Mouse (Mus musculus) neural tube, embryonic 15.5 days (tissue): ENCODE measurements around the gene Rnf103. TPM values are rescaled to one million over a fixed set of nuclear protein-coding genes. Genes with fewer than 3 reads are reported as not detected.
"Not testable (repeated sequence)": the region's sequence is repeated elsewhere in the genome, so short reads cannot be mapped to it uniquely, and the experiment has no call there.

Experiments
- ATAC-seq: fragments of 200-750 bp; cut with Nextera tagmentation; 2 replicates; pipeline ENCODE4 v1.8.0; 2017; ENCODE audit warnings: mild to moderate bottlenecking, moderate TSS enrichment, moderate library complexity; ENCODE audit not compliant: low FRiP score
- H3K27ac ChIP-seq: fragments of 300-500 bp; sonication (generic); replicated peaks from 2 replicates; pipeline ENCODE4 v1.5.1; 2015; ENCODE audit warnings: mild to moderate bottlenecking, inconsistent platforms
- H3K27me3 ChIP-seq: fragments of 300-500 bp; sonication (generic); replicated peaks from 2 replicates; pipeline ENCODE4 v1.6.1; 2015; ENCODE audit warnings: inconsistent platforms
- H3K36me3 ChIP-seq: fragments of 300-500 bp; sonication (generic); 2 replicates; pipeline ENCODE4 v1.6.1; 2015; ENCODE audit warnings: inconsistent platforms
- H3K4me1 ChIP-seq: fragments of 300-500 bp; sonication (generic); 2 replicates; pipeline ENCODE4 v1.6.1; 2015; ENCODE audit warnings: inconsistent platforms
- H3K4me2 ChIP-seq: fragments of 300-500 bp; sonication (generic); 2 replicates; pipeline ENCODE4 v1.6.1; 2015; ENCODE audit warnings: inconsistent platforms, mild to moderate bottlenecking, moderate library complexity
- H3K4me3 ChIP-seq: fragments of 300-500 bp; sonication (generic); replicated peaks from 2 replicates; pipeline ENCODE4 v1.5.1; 2015; ENCODE audit warnings: mild to moderate bottlenecking, inconsistent platforms
- H3K9ac ChIP-seq: fragments of 300-500 bp; sonication (generic); replicated peaks from 2 replicates; pipeline ENCODE4 v1.6.1; 2015; ENCODE audit warnings: mild to moderate bottlenecking, inconsistent platforms
- H3K9me3 ChIP-seq: fragments of 300-500 bp; sonication (generic); replicated peaks from 2 replicates; pipeline ENCODE4 v1.6.1; 2016; ENCODE audit warnings: inconsistent platforms
- WGBS: fragments of 180-500 bp; shearing (Covaris S2); methylation state at CpG from one replicate; pipeline ENCODE4 v1.1.7; 2015; ENCODE audit warnings: mixed read lengths; 5-methylcytosine and 5-hydroxymethylcytosine counted together
- polyA plus RNA-seq: library from polyadenylated mRNA; unstranded; fragments of >200 nt; fragmentation: Nextera tagmentation; extraction: Ambion mirVana; gene quantifications from 2 replicates; pipeline ENCODE4 v1.2.1, GENCODE M21; 2015

The Rnf103 gene
- polyA plus RNA-seq: 23.0 and 23.9 TPM in 2 replicates

DNA sequence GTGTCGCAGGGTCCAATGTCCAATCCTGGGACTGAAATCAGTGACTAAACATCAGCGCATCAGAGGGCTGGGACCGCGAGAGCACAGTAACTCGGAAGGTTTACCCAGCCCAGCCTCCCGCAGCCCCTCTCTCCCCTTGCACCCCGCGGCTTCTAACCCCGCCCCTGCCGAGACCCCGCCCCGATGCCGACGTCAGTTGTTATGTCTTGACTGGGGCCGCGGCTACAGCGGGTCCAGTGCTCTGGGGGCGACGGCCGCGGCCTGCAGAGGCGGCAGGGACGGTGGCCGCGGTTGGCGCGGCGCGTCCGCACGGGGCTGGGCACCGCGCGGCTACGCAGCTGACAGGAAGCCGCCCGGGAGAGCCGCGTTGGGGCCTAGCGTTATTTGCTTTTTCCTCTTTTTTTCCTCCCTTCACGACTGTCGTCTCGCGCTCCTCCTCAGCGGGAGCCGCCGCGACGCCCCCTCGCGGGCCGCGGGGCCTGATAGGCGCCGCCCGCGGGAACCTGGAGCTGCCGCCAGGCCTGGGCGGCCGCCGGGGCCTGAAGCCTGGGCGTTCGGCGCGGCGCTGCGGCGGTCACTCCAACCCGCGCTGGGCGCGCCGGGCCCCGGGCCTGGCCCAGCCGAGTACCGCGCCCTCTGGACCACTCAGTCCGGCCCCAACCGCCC, at the start of gene Rnf103:
Gene Rnf103, plus strand, starts transcription at position 220 of the 666 bp plus-strand sequence.
- ATAC-seq: peak; percentile 97
- H3K4me3 ChIP-seq: peak within 1 kb of the TSS; percentile 93

GRCm38 (mm10) chr6:71444756-71445155, 48.9 kb upstream of the Rnf103 start:
- no peak for ATAC-seq
- WGBS: 67% methylated on average over 1 of the region's 1 CpGs
- Histone ChIP-seq H3K4me1 (peaks cover 12% of the 10 kb centered on the region), H3K9ac (no peak overlapping the region), H3K27ac (no peak overlapping the region), H3K4me3 (no peak overlapping the region), H3K36me3 (no peaks in the 10 kb centered on the region), H3K27me3 (no peaks in the 10 kb centered on the region), H3K9me3 (no peaks in the 10 kb centered on the region), H3K4me2 (no peak overlapping the region)

More for the DNA sequence above, at the start of gene Rnf103:
- Histone ChIP-seq H3K27ac (peak within 1 kb of the TSS; percentile 99), H3K36me3 (0 out of 2 replicates have a peak, but pooled peaks cover 3% of the 10 kb centered on the region), H3K9me3 (no peaks in the 10 kb centered on the region), H3K27me3 (no peaks in the 10 kb centered on the region), H3K9ac (peak within 1 kb of the TSS; percentile 99), H3K4me1 (peaks cover 17% of the 10 kb centered on the region), H3K4me2 (peak within 1 kb of the TSS; percentile 64)
- WGBS: under 1% methylated on average over 73 of the region's 79 CpGs

DNA sequence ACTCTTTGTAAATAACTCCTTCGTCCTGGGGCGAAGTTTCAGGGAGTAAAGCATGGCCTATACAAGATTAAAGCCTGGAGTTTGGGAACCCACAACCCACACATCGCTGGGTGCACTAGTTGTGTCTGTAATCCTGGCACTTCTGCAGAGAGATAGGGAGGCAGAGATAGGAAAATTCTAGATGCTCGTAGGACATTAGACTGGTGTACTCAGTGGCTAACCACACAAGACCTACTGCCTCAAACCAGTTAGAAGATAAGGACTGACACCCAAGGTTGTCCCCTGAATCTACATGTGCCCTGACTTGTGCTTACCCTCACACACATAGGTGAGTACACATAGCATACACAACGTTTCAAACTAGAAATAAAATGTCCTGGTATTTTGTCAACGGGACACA, 48.1 kb upstream of the Rnf103 start:
- no peak overlapping the region for H3K4me2 ChIP-seq
- no peaks in the 10 kb centered on the region for H3K9me3 ChIP-seq
- H3K27ac ChIP-seq: no peak overlapping the region
- no peaks in the 10 kb centered on the region for H3K36me3 ChIP-seq
- ATAC-seq: no peak
- H3K27me3 ChIP-seq: no peaks in the 10 kb centered on the region
- whole genome bisulfite sequencing: 89% methylated on average over 6 of the region's 6 CpGs
- peaks cover 12% of the 10 kb centered on the region for H3K4me1 ChIP-seq
- no peak overlapping the region for H3K9ac ChIP-seq
- no peak overlapping the region for H3K4me3 ChIP-seq

GRCm38 (mm10) chr6:71452792-71453191, 40.9 kb upstream of the Rnf103 start:
- 77% methylated on average over 2 of the region's 2 CpGs for WGBS

GRCm38 (mm10) chr6:71453983-71454739, 39.5 kb upstream of the Rnf103 start:
- not testable (repeated sequence) for H3K27ac ChIP-seq, H3K4me1 ChIP-seq, H3K27me3 ChIP-seq, H3K36me3 ChIP-seq, H3K4me3 ChIP-seq, H3K9ac ChIP-seq, H3K9me3 ChIP-seq, ATAC-seq, H3K4me2 ChIP-seq

More at GRCm38 (mm10) chr6:71452792-71453191, 40.9 kb upstream of the Rnf103 start:
- no peaks in the 10 kb centered on the region for H3K27me3 ChIP-seq
- no peaks in the 10 kb centered on the region for H3K9me3 ChIP-seq
- H3K4me2 ChIP-seq: no peak overlapping the region
- no peak overlapping the region for H3K9ac ChIP-seq
- no peaks in the 10 kb centered on the region for H3K4me1 ChIP-seq
- H3K36me3 ChIP-seq: no peaks in the 10 kb centered on the region
- ATAC-seq: no peak
- H3K27ac ChIP-seq: no peak overlapping the region
- no peak overlapping the region for H3K4me3 ChIP-seq

DNA sequence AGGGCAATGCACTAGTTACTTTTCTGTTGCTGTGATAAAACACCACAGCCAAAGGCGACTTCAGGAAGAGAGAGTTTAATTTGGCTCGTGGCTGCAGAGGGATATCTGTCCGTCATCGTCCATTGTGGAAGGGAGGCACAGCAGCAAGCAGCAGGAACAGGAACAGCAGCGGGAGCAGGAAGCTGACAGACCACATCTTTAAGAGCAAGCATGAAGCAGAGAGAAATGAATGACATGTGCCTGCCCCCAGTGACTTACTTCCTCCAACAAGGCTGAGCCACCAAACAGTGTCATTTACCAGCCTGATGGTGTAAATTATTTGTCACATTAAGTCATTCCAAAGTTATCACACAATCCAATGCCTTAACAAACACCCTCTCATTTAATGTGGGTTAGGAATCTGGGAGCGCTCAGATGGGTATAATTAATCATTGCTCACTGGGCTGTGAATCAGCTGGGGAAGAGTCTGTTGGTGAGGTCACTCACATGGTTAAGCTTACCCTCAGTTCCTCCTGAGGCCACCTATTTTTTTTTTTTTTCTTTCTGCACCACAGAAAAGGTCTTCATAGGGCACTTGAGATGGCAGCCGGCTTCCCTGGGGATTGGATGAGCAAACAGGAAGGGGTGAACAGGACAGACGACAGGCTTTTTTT, 35.6 kb upstream of the Rnf103 start:
- H3K4me1 ChIP-seq: no peaks in the 10 kb centered on the region
- no peak for ATAC-seq
- H3K4me3 ChIP-seq: no peak overlapping the region
- H3K36me3 ChIP-seq: no peaks in the 10 kb centered on the region
- 76% methylated on average over 8 of the region's 8 CpGs for WGBS
- H3K9me3 ChIP-seq: no peaks in the 10 kb centered on the region
- no peaks in the 10 kb centered on the region for H3K27me3 ChIP-seq
- H3K9ac ChIP-seq: no peak overlapping the region
- H3K27ac ChIP-seq: no peak overlapping the region
- no peak overlapping the region for H3K4me2 ChIP-seq

DNA sequence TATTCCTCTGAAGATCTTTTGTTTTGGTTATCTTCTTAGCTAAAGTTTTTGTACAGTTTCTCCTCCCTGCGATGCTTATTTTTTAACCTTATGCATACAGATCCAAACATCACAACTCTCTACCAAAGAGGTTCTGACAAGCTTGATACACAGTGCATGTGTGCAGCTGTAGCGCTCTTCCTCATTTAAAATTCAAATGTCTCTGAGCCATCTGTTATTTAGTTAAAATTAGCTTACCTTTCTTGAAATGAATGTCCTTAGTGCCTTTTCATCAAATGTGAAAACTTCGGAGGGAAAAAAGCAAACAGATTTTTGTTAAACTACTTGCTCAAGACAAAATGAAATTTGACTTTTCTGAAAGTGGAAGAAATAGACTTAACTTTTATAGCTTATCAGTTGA, 28.5 kb upstream of the Rnf103 start:
- H3K4me1 ChIP-seq: no peaks in the 10 kb centered on the region
- H3K4me2 ChIP-seq: no peak overlapping the region
- H3K4me3 ChIP-seq: no peak overlapping the region
- ATAC-seq: no peak
- H3K36me3 ChIP-seq: no peaks in the 10 kb centered on the region
- no peaks in the 10 kb centered on the region for H3K9me3 ChIP-seq
- WGBS: 63% methylated on average over 3 of the region's 3 CpGs
- no peak overlapping the region for H3K27ac ChIP-seq
- no peaks in the 10 kb centered on the region for H3K27me3 ChIP-seq
- no peak overlapping the region for H3K9ac ChIP-seq

DNA sequence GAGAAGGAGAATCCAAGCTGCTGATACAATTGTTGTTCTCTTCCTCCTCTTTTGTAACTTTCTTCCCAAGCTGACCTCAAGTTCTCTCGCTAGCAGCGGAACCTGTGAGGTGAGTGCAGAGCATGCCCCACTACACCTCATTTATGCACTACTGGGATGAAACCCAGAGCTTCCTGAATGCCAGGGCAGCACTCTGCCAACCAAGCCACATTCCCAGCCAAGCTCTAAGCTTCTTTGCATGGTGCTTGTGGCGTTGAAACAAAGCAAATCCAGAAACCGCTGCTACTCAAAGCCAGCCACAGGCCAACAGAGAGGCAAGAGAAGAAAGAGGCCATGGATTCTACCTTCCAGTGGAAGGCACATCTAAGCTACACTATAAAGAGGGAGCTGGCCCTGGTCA, 25.9 kb upstream of the Rnf103 start:
- H3K4me2 ChIP-seq: no peak overlapping the region
- no peak overlapping the region for H3K27ac ChIP-seq
- H3K4me3 ChIP-seq: no peak overlapping the region
- no peaks in the 10 kb centered on the region for H3K36me3 ChIP-seq
- no peaks in the 10 kb centered on the region for H3K9me3 ChIP-seq
- no peaks in the 10 kb centered on the region for H3K4me1 ChIP-seq
- WGBS: 86% methylated on average over 4 of the region's 4 CpGs
- ATAC-seq: no peak
- no peaks in the 10 kb centered on the region for H3K27me3 ChIP-seq
- H3K9ac ChIP-seq: no peak overlapping the region

- 76% methylated on average over 3 of the region's 3 CpGs for WGBS
Observed at GRCm38 (mm10) chr6:71469291-71469690, 24.4 kb upstream of the Rnf103 start.

GRCm38 (mm10) chr6:71471830-71472520, 21.7 kb upstream of the Rnf103 start:
- Histone ChIP-seq H3K36me3 (no peaks in the 10 kb centered on the region), H3K27ac (no peak overlapping the region), H3K9ac (no peak overlapping the region), H3K27me3 (no peaks in the 10 kb centered on the region), H3K4me1 (no peaks in the 10 kb centered on the region), H3K4me2 (no peak overlapping the region), H3K4me3 (no peak overlapping the region), H3K9me3 (no peaks in the 10 kb centered on the region)
- 86% methylated on average over 4 of the region's 4 CpGs for WGBS
- ATAC-seq: no peak

More at GRCm38 (mm10) chr6:71469291-71469690, 24.4 kb upstream of the Rnf103 start:
- Histone ChIP-seq H3K27me3 (no peaks in the 10 kb centered on the region), H3K4me1 (no peaks in the 10 kb centered on the region), H3K4me2 (no peak overlapping the region), H3K36me3 (no peaks in the 10 kb centered on the region), H3K4me3 (no peak overlapping the region), H3K9ac (no peak overlapping the region), H3K9me3 (no peaks in the 10 kb centered on the region), H3K27ac (no peak overlapping the region)
- no peak for ATAC-seq

GRCm38 (mm10) chr6:71472786-71473185, 20.9 kb upstream of the Rnf103 start:
- ATAC-seq: no peak
- WGBS: 80% methylated on average over 1 of the region's 1 CpGs
- no peak overlapping the region for H3K27ac ChIP-seq
- H3K4me1 ChIP-seq: no peaks in the 10 kb centered on the region
- H3K4me3 ChIP-seq: no peak overlapping the region
- no peaks in the 10 kb centered on the region for H3K9me3 ChIP-seq
- no peak overlapping the region for H3K9ac ChIP-seq
- no peaks in the 10 kb centered on the region for H3K36me3 ChIP-seq
- H3K27me3 ChIP-seq: no peaks in the 10 kb centered on the region
- H3K4me2 ChIP-seq: no peak overlapping the region
